Mouse (Mus musculus) liver, adult 2 months (tissue): ENCODE data around the gene Borcs6. TPM values are rescaled to one million over a fixed set of nuclear protein-coding genes. Genes with fewer than 3 reads are reported as not detected.

Experiments used
- DNase-seq: peaks from one replicate; pipeline ENCODE4 v3.0.0-alpha.2; 2011; ENCODE audit warnings: low read depth, low spot score; ENCODE audit errors: extremely low read depth
- H3K27ac ChIP-seq: fragments of 200-500 bp; replicated peaks from 2 replicates; pipeline ENCODE4 v1.5.1; 2012; ENCODE audit warnings: low read depth, mild to moderate bottlenecking, control low read depth, inconsistent platforms, low read length; ENCODE audit not compliant: insufficient read depth
- H3K27me3 ChIP-seq: fragments of 200-500 bp; 2 replicates; pipeline ENCODE4 v1.6.1; 2012; ENCODE audit warnings: mild to moderate bottlenecking, moderate library complexity, low read length, inconsistent platforms; ENCODE audit not compliant: control insufficient read depth, insufficient read depth
- H3K36me3 ChIP-seq: fragments of 200-500 bp; 2 replicates; pipeline ENCODE4 v1.6.1; 2012; ENCODE audit warnings: low read length, inconsistent platforms; ENCODE audit not compliant: control insufficient read depth, insufficient read depth
- H3K4me1 ChIP-seq: fragments of 200-500 bp; 2 replicates; pipeline ENCODE4 v1.6.1; 2011; ENCODE audit warnings: low read length; ENCODE audit not compliant: control insufficient read depth, insufficient read depth
- H3K4me3 ChIP-seq: fragments of 200-500 bp; 2 replicates; pipeline ENCODE4 v1.5.1; 2011; ENCODE audit warnings: low read depth, mild to moderate bottlenecking, control low read depth, low read length, moderate library complexity; ENCODE audit not compliant: insufficient read depth
- H3K79me2 ChIP-seq: fragments of 200-500 bp; 2 replicates; pipeline ENCODE4 v1.6.1; 2012; ENCODE audit warnings: inconsistent platforms, mild to moderate bottlenecking, low read length, moderate library complexity; ENCODE audit not compliant: control insufficient read depth, insufficient read depth
- H3K9ac ChIP-seq: fragments of 200-500 bp; 2 replicates; pipeline ENCODE4 v1.6.1; 2012; ENCODE audit warnings: low read depth, mild to moderate bottlenecking, control low read depth, inconsistent platforms, low read length
- CTCF ChIP-seq: fragments of 200-500 bp; IDR thresholded peaks from 2 replicates; pipeline ENCODE4 v1.5.1; 2011; ENCODE audit warnings: low read depth, low read length, control low read depth
- POLR2A ChIP-seq: fragments of 200-500 bp; IDR thresholded peaks from 2 replicates; pipeline ENCODE4 v1.6.1; 2011; ENCODE audit warnings: low read length, control low read depth; ENCODE audit not compliant: insufficient read depth; ENCODE audit errors: extremely low read depth
- WGBS: fragments of 180-500 bp; shearing (Covaris S2); methylation state at CpG from one replicate; pipeline ENCODE4 v1.1.7; 2018; 5-methylcytosine and 5-hydroxymethylcytosine counted together
- polyA plus RNA-seq: library from polyadenylated mRNA; depleted of rRNA; stranded (reverse); fragments of >200 nt; gene quantifications from 2 replicates; pipeline ENCODE4 v1.2.3, GENCODE M21; 2012
- total RNA-seq: library from RNA; depleted of rRNA; stranded (reverse); fragments of >200 nt; gene quantifications from 2 replicates; pipeline ENCODE4 v1.2.3, GENCODE M21; 2014

Gene Borcs6
- total and polyA plus RNA-seq, 2 experiments: 6.5 to 11.2 TPM

DNA sequence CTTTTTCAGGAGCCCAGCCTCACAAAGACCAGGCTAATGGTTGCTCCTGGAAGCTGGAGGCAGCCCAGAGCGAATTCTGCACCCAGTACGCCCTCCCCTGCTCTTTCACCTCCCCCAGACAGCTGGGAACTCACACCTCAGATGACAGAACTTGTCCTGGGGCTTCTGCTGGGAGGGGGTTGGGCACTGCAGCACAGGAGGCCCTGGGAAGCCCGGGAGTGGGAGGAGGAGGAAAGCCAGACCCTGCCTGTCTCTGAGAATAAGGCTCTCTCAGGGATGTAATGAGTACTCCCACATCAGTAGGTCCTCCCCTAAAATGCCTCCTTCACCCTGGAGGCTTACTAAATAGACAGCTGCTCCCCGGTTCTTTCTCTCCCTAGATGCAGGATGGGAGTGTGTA is 27.6 kb downstream of the Borcs6 start:
- Histone ChIP-seq H3K9ac (no peak overlapping the region), H3K36me3 (peaks cover 2% of the 10 kb centered on the region; the same call in 1 of the 2 replicates), H3K79me2 (peaks cover 16% of the 10 kb centered on the region), H3K4me3 (no peak overlapping the region), H3K27ac (no peak overlapping the region), H3K27me3 (no peaks in the 10 kb centered on the region), H3K4me1 (peaks cover 12% of the 10 kb centered on the region)
- TF ChIP-seq POLR2A: no peak
- no peak for TF ChIP-seq CTCF
- WGBS: 80% methylated on average over 4 of the region's 4 CpGs
- no peak for DNase-seq

- H3K4me1 ChIP-seq: peaks cover 15% of the 10 kb centered on the region
- no peak for TF ChIP-seq CTCF
- no peak for TF ChIP-seq POLR2A
- no peaks in the 10 kb centered on the region for H3K27me3 ChIP-seq
- WGBS: 90% methylated on average over 2 of the region's 2 CpGs
- H3K27ac ChIP-seq: no peak overlapping the region
- peaks cover 16% of the 10 kb centered on the region for H3K79me2 ChIP-seq
- no peak overlapping the region for H3K4me3 ChIP-seq
- H3K36me3 ChIP-seq: peaks cover 2% of the 10 kb centered on the region; the same call in 1 of the 2 replicates
- no peak overlapping the region for H3K9ac ChIP-seq
- DNase-seq: no peak
These were observed 28.1 kb downstream of the Borcs6 start for GRCm38 (mm10) chr11:69087597-69087996.

DNA sequence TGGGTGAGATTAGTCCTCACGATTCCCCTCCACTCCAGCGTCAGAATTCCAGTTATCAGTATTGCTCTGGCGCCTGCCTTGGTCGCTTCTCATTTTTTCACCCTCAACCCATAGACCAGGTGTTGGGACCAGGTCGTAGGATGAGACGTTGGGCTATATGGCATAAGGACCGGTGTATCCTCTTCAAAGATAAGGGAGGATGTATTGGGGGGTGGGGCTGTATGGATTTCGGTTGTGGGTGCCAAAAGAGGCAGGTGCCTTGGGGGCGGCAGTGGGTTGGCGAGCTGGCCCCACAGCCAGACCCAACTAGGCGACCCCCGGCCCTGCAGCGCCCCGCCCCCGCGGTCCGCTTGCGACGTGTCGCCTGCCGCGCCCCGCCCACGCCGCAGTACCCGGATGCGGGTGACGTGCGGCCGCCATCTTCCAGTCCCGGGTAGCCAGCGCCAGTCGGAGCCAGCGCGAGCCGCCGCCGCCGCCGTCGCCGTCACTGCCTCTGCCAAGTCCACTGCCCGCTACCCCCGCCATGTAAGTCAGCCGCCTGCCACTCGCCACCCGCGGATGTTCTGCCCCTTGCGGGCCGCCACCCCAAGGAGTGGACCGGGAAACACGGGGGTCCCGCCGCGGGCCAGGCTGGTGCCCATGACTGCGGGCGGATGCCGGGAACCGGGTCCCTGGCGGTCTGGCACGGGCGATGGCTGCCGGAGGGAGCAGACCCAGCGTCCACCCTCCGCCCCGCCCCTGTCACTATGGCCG is 28.8 kb downstream of the Borcs6 start, which contains the start of gene Vamp2:
Vamp2 (plus strand) TSS at position 388 of the 753 bp plus-strand sequence.
- TF ChIP-seq CTCF (no peak), POLR2A (peak; percentile 65; the same call in 1 of the 2 replicates)
- peaks cover 2% of the 10 kb centered on the region; the same call in 1 of the 2 replicates for H3K36me3 ChIP-seq
- 2% methylated on average over 65 of the region's 67 CpGs for WGBS
- peak within 1 kb of the TSS; percentile 97 for H3K27ac ChIP-seq
- peaks cover 15% of the 10 kb centered on the region for H3K4me1 ChIP-seq
- peak within 1 kb of the TSS; percentile 96 for H3K4me3 ChIP-seq
- peaks cover 16% of the 10 kb centered on the region for H3K79me2 ChIP-seq
- no peaks in the 10 kb centered on the region for H3K27me3 ChIP-seq
- peak within 1 kb of the TSS; percentile 100 for H3K9ac ChIP-seq
- DNase-seq: no peak

- Histone ChIP-seq H3K27ac (peak overlapping the region; percentile 97), H3K9ac (peak overlapping the region; percentile 100), H3K4me1 (peaks cover 15% of the 10 kb centered on the region), H3K79me2 (peaks cover 16% of the 10 kb centered on the region), H3K27me3 (no peaks in the 10 kb centered on the region), H3K4me3 (peak overlapping the region; percentile 96), H3K36me3 (peaks cover 2% of the 10 kb centered on the region; the same call in 1 of the 2 replicates)
- 8% methylated on average over 25 of the region's 25 CpGs for WGBS
- TF ChIP-seq POLR2A (no peak), CTCF (no peak)
- DNase-seq: no peak
These were observed 29.5 kb downstream of the Borcs6 start for GRCm38 (mm10) chr11:69088856-69089615.

GRCm38 (mm10) chr11:69089616-69090290 is 30.2 kb downstream of the Borcs6 start:
- H3K4me1 ChIP-seq: peaks cover 15% of the 10 kb centered on the region
- H3K27ac ChIP-seq: no peak overlapping the region
- H3K9ac ChIP-seq: peak overlapping the region; percentile 100
- H3K4me3 ChIP-seq: peak overlapping the region; percentile 96
- H3K36me3 ChIP-seq: peaks cover 2% of the 10 kb centered on the region; the same call in 1 of the 2 replicates
- no peaks in the 10 kb centered on the region for H3K27me3 ChIP-seq
- DNase-seq: no peak
- TF ChIP-seq POLR2A (no peak), CTCF (no peak)
- peaks cover 16% of the 10 kb centered on the region for H3K79me2 ChIP-seq
- WGBS: 78% methylated on average over 12 of the region's 12 CpGs
